Mouse (Mus musculus) Patski (cell line): ENCODE measurements around the gene Fgfr2. TPM values are rescaled to one million over a fixed set of nuclear protein-coding genes. Genes with fewer than 3 reads are reported as not detected.
"Not testable (repeated sequence)": the region's sequence is repeated elsewhere in the genome, so short reads cannot be mapped to it uniquely, and the experiment has no call there.

ENCODE experiments used
- ATAC-seq: fragments of 100-300 bp; one replicate; pipeline ENCODE4 v1.8.0; 2021
- CTCF ChIA-PET: fragments of 350-600 bp; sonication (Branson Sonifier 250); formaldehyde crosslinking; loops from one replicate; lab custom pipeline; 2022; ENCODE audit warnings: inconsistent platforms; lab: Charles Lee
- POLR2A ChIA-PET: fragments of 350-600 bp; sonication (Branson Sonifier 250); formaldehyde crosslinking; loops from one replicate; lab custom pipeline; 2022; ENCODE audit warnings: antibody characterized with exemption, inconsistent platforms; lab: Charles Lee
- DNase-seq: peaks from one replicate; pipeline ENCODE4 v3.0.0-alpha.2; 2011; ENCODE audit warnings: low read depth, low spot score
- H3K27me3 ChIP-seq: fragments of 371-371 bp; one replicate; pipeline ENCODE4 v1.5.1; 2021
- CTCF ChIP-seq: fragments of 100-300 bp; IDR thresholded peaks from one replicate; pipeline ENCODE4 v1.5.1; 2021
- in situ Hi-C: fragments of 300-500 bp; cut with MboI; formaldehyde crosslinking; loops from 3 replicates; pipeline ENCODE4 v1.11.1; 2018; ENCODE audit warnings: low pct_unique_long_range_greater_than_20kb, mixed read lengths
- polyA plus RNA-seq: library from polyadenylated mRNA; unstranded; gene quantifications from one replicate; pipeline ENCODE4 v1.2.3, GENCODE M21; 2021

Fgfr2 gene
- polyA plus RNA-seq, 1 experiment from 2014 or later: 48.8 TPM

DNA sequence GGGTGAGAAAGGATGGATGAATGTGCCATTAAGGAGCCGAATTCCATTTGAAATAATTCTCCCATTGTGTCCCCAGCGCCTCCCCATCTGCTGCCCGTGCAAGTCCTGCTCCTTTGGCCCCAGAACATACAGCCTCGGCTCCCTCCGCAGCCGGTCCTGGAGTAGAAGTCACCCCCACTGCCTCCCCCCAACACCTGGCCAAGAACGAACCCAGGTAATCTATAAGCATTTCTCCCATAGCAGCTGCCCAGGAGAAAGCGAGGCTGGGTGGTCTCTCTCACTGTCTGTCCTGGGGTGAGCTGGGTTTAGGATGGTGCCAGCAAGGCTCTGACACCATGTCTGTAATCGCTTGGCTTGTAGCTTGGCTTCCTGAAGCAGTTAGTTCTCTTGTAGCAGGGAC lies 2448.6 kb downstream of the Fgfr2 start:
- DNase-seq (no peak), ATAC-seq (no peak)
- in situ Hi-C loops: no loop called here
- CTCF ChIA-PET: interaction anchor here (0.6 to 4.9 kb wide), 4 partner anchors 12 to 88 kb away, joined by 3 to 30 read pairs (median 3); no protein-coding TSS in a partner anchor
- POLR2A ChIA-PET: interaction anchor here (1.3 kb wide), 1 partner anchor 28 kb away, joined by 3 read pairs; no protein-coding TSS in a partner anchor
- TF ChIP-seq CTCF: no peak
- no peaks in the 10 kb centered on the region for H3K27me3 ChIP-seq

DNA sequence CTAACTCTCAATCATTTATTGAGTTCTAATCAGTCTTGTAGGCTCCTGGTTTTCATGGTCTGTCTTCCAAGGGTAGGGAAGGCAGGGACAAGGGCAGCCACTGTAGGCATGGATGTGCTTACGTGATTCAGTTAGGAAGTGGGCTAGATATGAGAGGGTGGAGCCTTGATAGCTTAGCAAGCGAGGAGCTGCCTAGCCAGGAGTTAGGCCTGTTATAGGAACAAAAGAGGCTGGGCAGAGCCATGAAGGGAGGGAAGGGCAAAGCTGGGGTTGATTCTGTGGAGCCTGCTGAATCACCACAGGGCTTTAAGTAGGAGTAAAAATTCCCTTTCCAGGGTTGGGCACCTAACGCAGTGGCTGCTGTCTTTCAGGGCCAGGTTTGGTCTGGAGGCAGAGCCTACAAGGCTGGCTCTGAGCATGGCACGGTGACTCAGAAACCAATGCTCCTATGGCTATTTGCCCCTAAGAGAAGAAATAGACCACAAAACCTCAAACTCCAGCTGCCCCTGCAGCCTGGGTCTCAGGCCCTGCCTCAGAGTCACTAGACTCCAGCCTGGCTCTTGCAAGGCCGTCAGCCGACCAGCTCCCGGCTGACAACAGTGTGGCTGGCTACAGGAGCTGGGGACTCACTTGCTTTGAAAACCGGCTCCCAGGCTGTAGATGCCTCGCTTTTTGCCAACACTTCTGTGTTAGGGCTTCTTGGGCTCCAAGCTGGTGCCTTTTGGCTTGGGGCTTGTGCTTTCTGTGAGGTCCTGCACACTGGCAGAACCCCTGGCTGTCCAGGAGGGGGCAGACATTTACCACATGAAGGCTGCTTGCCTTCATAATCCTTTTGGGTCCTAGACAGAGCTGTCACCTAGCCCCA lies 2449.7 kb downstream of the Fgfr2 start:
- TF ChIP-seq CTCF: peak; percentile 73
- DNase-seq: peak; percentile 49
- POLR2A ChIA-PET: interaction anchor here (1.2 kb wide), 2 partner anchors 26 to 139 kb away, joined by 3 read pairs; no protein-coding TSS in a partner anchor
- in situ Hi-C loops: no loop called here
- H3K27me3 ChIP-seq: no peaks in the 10 kb centered on the region
- CTCF ChIA-PET: interaction anchor here (0.6 to 4.9 kb wide), 12 partner anchors 11 to 141 kb away, joined by 3 to 30 read pairs (median 4); no protein-coding TSS in a partner anchor
- ATAC-seq: peak; percentile 56

DNA sequence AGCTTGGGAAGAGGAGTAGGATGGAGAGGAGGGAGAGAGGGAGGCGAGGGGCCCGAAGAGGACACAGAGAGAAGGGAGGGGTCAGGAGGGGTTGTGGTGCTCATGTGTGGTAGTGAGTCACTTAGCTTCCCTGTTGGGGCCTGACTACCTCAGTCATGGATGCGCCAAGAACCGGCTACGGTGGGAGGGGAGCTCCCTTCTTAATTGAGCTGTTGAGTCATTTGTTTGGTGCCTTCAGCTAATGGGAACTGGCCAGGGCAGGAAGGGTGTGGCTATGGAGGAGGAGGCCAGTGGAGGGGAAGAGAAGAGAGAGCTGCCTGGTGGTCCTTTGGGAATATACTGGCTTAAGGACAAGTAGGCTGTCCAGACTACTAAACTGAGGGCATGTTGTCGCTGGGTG lies 2451.8 kb downstream of the Fgfr2 start:
- DNase-seq: peak; percentile 41

DNA sequence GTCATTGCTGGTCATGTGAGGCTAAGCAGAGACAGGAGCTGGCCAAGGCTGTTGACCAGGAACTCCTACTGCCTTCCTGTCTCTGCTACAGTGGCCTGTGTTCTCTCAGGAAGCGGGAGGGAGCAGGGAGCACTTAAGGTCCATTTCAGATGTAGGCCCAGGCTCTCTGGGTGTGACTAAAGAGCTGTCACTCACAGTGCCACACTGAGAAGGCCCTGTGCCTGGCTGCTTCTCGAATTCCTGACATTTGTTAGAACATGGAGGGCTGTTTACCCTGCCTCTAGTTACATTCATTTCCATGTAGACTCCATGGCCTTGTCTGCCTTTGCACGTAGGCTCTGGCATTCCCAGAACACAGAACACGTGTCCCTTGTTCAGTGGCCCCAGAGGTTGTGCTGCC lies 2452.8 kb downstream of the Fgfr2 start:
- ChIA-PET POLR2A (no interaction called here), CTCF (interaction anchor here (0.7 kb wide), 1 partner anchor 137 kb away, joined by 3 read pairs; no protein-coding TSS in a partner anchor)
- DNase-seq (no peak), ATAC-seq (no peak)
- no peak for TF ChIP-seq CTCF
- in situ Hi-C loops: no loop called here
- no peaks in the 10 kb centered on the region for H3K27me3 ChIP-seq

More for the DNA sequence above, 2451.8 kb downstream of the Fgfr2 start:
- CTCF ChIA-PET: interaction anchor here (1.0 to 4.9 kb wide), 5 partner anchors 10 to 91 kb away, joined by 3 to 30 read pairs (median 4); no protein-coding TSS in a partner anchor
- peak; percentile 51 for ATAC-seq
- in situ Hi-C loops: no loop called here
- no peak for TF ChIP-seq CTCF
- no peaks in the 10 kb centered on the region for H3K27me3 ChIP-seq
- POLR2A ChIA-PET: no interaction called here

DNA sequence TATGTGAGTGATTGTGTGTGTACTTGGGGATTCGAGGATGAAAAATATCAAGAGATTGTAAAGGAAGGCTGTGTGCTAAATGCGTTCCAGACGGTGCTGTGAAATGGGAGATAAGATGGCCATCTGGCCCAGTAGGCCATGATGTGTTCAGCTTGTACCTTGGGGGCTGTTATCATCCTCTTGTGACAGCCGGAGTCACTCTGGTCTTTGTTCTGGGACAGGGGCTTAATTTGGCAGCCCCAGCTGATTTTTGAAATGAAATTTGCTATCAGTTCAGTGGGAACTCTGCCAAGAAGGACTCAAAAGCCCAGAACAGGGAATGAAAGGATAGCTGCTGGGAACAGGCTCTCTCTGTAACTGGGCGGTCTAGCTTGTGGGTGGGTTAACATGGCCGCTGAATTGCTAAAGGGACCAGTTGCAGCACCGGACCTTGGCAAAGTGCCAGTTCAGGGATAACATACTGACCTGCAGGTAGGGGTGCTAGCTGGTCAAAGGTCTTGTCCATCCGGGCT lies 2453.7 kb downstream of the Fgfr2 start:
- in situ Hi-C loops: no loop called here
- no peak for DNase-seq
- no peaks in the 10 kb centered on the region for H3K27me3 ChIP-seq
- ChIA-PET POLR2A (no interaction called here), CTCF (no interaction called here)
- no peak for TF ChIP-seq CTCF
- ATAC-seq: no peak

DNA sequence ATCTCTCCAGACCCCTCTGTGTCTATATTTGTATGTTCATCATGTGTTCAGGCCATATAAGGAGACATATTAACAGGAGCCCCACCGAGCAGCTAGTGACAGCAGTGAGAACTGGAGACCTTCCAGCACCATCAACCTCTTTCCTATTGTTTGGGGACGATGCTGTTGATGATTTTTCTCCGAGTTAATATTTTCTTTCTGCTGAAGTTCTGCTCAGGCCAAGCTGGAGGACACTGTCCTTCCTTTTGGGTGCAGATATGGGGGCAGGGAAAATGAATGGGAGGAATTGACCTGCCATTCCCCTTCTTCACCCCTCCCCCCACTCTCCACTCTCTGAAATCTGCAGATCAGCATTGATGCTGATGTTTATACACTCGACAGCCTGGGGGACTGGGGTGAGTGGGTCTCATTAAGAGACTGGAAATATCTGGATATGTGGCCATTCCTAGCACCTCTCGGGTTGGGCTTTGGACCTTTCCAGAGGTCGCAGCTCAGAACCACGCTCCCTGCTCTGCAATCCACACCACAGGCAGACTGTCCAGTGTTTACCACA lies 2454.3 kb downstream of the Fgfr2 start:
- no peak for DNase-seq

DNA sequence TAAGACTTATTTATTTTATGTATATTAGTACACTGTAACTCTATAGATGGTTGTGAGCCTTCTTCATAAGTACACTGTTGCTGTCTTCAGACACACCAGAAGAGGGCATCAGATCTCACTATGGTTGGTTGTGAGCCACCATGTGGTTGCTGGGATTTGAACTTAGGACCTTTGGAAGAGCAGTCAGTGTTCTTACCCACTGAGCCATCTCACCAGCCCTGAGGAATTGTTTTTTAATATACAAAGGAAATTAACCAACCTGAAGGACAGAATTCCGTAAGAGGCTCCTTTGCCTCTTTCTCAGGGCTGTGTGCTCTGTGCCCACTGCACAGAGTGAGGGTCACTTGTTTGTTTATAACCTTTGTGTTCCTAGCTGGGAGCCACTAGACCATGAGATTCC lies 2455.1 kb downstream of the Fgfr2 start:
- ATAC-seq, POLR2A ChIA-PET, H3K27me3 ChIP-seq, in situ Hi-C loops, DNase-seq: not testable (repeated sequence)
- TF ChIP-seq CTCF: peak; percentile 22
- CTCF ChIA-PET: interaction anchor here (0.7 to 1.0 kb wide), 2 partner anchors 9 to 95 kb away, joined by 3 to 7 read pairs; no protein-coding TSS in a partner anchor

More for the DNA sequence above, 2454.3 kb downstream of the Fgfr2 start:
- TF ChIP-seq CTCF: no peak
- H3K27me3 ChIP-seq: no peaks in the 10 kb centered on the region
- ChIA-PET POLR2A (no interaction called here), CTCF (interaction anchor here (1.0 kb wide), 1 partner anchor 10 kb away, joined by 7 read pairs; no protein-coding TSS in a partner anchor)
- in situ Hi-C loops: no loop called here
- ATAC-seq: no peak

DNA sequence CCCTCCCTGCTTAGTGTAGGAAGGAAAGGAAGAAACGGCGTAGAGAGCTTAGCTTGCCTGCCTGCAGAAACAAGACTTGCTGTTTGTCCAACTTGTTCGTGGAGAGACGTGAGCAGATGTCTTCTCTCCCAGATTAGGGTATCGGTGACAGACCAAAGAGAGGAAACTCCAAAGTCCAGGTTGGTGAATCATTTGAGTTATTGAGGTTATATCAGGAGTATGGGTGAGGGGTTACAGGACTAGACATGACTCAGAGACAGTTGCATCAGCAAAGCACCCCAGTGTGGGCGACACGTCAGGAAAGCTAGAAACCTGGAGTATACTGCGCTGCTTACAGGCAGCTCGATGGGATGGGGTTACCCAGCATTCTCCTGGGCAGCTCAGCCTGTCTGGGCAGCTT lies 2457.8 kb downstream of the Fgfr2 start:
- ChIA-PET CTCF (interaction anchor here (0.8 kb wide), 1 partner anchor 16 kb away, joined by 3 read pairs; no protein-coding TSS in a partner anchor), POLR2A (no interaction called here)
- no peak for TF ChIP-seq CTCF
- ATAC-seq (no peak), DNase-seq (no peak)
- H3K27me3 ChIP-seq: no peaks in the 10 kb centered on the region
- in situ Hi-C loops: no loop called here

DNA sequence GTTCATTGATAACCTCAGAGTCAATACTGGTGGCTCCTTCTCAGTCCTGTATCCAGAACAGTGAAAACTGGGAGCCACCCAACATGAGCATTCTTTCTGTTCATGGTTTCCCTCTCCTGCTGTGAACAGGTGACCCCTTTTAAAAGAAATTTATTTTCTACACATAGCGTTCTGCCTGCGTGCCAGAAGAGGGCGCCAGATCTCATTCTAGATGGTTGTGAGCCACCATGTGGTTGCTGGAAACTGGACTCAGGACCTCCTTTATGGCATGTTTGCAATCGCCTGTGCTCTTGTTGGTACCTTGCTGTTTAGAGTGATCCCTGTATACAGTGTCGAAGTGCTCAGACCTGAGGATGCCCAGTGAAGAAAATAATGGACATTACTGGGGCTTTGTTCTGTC lies 2458.5 kb downstream of the Fgfr2 start:
- ChIA-PET POLR2A (no interaction called here), CTCF (no interaction called here)
- no peak for TF ChIP-seq CTCF
- ATAC-seq (no peak), DNase-seq (no peak)
- no peaks in the 10 kb centered on the region for H3K27me3 ChIP-seq
- in situ Hi-C loops: no loop called here

DNA sequence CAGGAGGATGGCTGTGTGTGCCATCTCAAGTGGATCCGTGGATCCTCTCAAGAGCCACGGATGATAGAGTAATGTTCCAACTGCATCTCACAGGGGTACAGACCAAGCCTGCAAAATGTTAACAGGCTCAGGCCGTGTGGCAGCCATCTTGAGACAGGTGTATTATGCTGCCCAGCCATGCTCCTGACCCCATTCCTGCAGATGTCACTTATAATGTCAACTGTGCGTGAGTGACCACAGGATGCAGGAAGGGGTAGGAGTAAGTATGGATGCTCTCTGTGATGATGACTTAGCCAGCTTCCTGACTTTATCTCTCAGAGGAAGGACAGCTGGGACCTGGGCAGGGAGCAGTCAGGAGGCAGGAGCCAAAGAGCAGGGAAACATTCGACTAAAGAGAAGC lies 2459.1 kb downstream of the Fgfr2 start:
- ChIA-PET CTCF (no interaction called here), POLR2A (no interaction called here)
- in situ Hi-C loops: no loop called here
- no peaks in the 10 kb centered on the region for H3K27me3 ChIP-seq
- DNase-seq (no peak), ATAC-seq (no peak)
- no peak for TF ChIP-seq CTCF
